Mouse (Mus musculus) regulatory T cell (primary cell): ENCODE data around the gene Gm34302.
"Not testable (repeated sequence)": the region's sequence is repeated elsewhere in the genome, so short reads cannot be mapped to it uniquely, and the experiment has no call there.

Experiments
- in situ Hi-C: fragments of 300-600 bp; cut with MboI, MseI; formaldehyde crosslinking; loops from one replicate; pipeline ENCODE4 v1.15.1; 2025; ENCODE audit warnings: high pct_unique_total_duplicates

Gene Gm34302

GRCm38 (mm10) chr3:63483726-63484125 lies at the start of gene Gm34302:
Gm34302 (minus strand) TSS chr3:63483879.
- in situ Hi-C loops: no loop called here

- in situ Hi-C loops: no loop called here
Observed at GRCm38 (mm10) chr3:63531847-63532246, 48.2 kb upstream of the Gm34302 start.

DNA sequence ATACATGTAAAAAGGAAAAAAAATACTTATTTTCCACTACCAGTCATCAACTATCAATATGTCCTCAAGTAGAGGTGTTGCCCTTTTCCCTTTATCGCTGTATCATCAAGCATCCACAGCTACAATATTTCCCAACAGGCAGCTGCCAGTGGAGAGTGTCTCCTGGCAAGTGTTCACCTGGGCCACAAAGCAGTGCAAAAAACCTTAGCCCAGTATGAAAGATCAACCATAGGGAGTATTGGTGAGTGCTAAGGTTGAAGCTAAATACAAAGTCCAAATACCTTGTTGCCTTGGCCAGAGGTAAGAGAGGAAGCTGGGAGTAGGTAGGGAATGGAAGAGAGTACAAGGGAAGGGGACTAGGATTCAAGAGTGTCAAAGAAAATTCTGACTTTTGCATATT lies 34.0 kb upstream of the Gm34302 start:
- in situ Hi-C loops: no loop called here

DNA sequence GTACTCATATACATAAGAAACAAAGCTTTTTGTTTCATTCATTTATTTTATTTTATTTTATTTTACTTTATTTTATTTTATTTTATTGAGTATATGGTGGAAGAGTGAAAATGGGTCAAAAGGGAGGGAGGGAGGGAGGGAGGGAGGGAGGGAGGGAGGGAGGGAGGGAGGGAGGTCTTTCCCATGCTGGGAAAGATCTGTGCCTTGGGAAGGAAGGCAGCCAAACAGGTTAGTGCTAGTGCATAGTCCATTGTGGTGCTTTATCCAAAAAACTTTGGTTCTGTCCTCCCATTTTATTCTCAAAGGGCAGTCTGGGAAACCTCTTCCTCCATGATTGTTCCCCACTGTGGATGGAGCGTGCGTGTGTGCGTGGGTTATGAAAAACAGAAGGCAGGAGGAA lies 32.6 kb upstream of the Gm34302 start:
- in situ Hi-C loops: not testable (repeated sequence)

GRCm38 (mm10) chr3:63511316-63511715 lies 27.6 kb upstream of the Gm34302 start:
- in situ Hi-C loops: no loop called here

DNA sequence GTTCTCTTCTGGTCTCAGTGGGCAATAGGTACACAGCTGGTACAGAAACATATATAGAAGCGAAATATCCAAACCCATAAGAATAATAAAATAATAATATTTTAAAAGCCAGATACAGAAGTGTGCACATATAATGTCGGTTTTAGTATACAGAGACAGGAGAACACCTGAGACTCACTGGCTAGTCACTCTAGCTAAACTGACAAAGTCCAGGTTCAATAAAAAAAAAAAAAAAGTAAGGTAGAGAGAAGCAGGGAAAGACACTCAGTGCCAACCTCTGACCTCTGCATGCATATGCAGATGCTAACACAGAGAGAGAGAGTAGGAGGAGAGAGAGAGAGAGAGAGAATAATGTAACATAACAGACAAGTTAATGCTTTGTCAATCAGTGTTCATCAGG lies 25.8 kb upstream of the Gm34302 start:
- in situ Hi-C loops: no loop called here

DNA sequence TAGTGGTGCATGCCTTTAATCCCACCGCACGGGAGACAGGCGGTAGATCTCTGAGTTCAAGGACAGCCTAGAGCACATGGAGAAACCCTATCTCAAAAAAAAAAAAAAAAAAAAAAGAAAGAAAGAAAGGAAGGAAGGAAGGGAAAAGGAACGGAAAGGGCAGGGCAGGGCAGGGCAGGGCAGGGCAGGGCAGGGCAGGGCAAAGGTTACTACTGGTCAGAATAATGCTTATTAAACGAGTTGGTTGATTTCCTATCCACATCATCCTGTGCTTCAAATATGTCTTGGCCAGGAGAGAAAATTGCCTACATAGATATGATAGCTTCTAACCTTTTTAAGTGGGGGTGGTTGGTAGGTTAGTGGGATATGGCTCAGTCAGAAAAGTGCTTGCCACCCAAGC lies 25.2 kb upstream of the Gm34302 start:
- in situ Hi-C loops: no loop called here

DNA sequence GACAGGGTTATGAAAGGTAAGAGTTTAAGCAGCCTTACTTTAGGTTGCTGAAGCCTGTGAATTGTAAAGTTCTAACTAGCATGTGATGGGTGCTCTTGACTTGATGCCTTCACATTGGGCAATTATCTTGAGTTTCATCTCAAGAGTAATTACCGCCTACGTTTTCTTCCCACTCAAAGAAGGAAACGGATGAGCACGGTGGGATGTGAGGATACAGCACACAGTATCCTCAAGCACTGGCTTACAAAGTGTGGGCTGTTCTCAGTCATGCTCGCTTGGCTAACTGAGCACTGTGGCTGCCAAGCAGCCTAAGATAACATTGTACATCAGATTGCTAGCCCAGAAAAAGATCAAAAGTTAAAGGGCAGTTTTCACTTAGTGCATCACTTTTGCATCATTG lies 20.8 kb upstream of the Gm34302 start:
- in situ Hi-C loops: no loop called here

DNA sequence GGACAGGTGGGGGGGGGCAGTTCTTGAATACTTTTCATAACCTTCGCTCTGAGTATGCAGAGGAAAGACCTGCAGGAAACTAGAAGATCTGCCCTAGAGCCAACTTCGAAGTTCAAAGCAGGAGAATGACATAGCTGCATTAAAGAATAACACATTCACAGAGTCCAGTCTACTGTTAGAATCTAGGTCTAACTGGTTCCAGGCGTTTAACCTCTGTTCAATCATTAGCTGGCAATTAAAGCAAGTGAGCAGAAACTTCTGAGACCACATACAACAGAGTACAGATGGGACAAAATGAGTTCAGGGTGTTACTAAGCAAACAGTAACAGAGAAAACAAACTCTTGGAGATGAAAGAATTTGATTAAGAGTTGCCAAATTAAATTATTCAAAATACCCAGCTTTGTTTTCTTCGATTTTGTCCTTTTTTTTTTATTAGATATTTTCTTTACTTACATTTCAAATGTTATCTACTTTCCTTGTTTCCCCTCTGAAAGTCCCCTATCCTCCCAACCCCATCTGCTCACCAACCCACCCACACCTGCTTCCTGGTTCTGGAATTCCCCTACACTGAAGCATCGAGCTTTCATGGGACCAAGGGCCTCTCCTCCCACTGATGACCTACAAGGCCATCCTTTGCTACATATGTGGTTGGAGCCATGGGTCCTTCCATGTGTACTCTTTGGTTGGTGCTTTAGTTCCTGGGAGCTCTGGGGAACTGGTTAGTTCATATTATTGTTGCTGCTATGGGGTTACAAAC lies 11.1 kb upstream of the Gm34302 start:
- in situ Hi-C loops: no loop called here

- in situ Hi-C loops: no loop called here
Observed at GRCm38 (mm10) chr3:63493563-63493962, 9.9 kb upstream of the Gm34302 start.

- in situ Hi-C loops: no loop called here
Observed at GRCm38 (mm10) chr3:63440426-63441125, 43.1 kb downstream of the Gm34302 start.

DNA sequence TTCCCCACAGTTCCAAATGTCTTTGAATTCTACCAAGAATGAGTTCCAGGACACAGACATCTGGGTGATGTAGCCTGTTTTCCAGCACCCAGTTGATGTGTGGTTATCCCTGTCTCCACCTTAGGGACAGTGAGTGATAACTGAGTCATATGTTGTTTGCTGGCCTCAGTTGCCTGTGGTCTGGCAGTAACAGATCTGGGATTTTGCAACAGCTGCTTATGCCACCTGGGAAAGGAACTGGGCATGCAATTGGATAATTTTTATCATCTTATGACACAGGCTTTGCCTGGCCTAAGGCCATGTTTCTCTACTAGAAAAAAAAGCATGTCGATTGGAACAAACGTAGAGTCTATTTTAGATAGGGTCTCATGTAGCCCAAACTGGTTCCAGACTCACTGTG lies 43.9 kb downstream of the Gm34302 start:
- in situ Hi-C loops: no loop called here

- in situ Hi-C loops: no loop called here
Observed at GRCm38 (mm10) chr3:63438898-63439297, 44.8 kb downstream of the Gm34302 start.
